Mouse (Mus musculus) neural tube, embryonic 15.5 days (tissue): Measurements from ENCODE around the gene Cd63. TPM values are rescaled to one million over a fixed set of nuclear protein-coding genes. Genes with fewer than 3 reads are reported as not detected.
A peak's percentile ranks its signal among the peaks of the same experiment; 100 is the strongest.

Source experiments
- ATAC-seq: fragments of 200-750 bp; cut with Nextera tagmentation; 2 replicates; pipeline ENCODE4 v1.8.0; 2017; ENCODE audit warnings: mild to moderate bottlenecking, moderate TSS enrichment, moderate library complexity; ENCODE audit not compliant: low FRiP score
- H3K27ac ChIP-seq: fragments of 300-500 bp; sonication (generic); replicated peaks from 2 replicates; pipeline ENCODE4 v1.5.1; 2015; ENCODE audit warnings: mild to moderate bottlenecking, inconsistent platforms
- H3K27me3 ChIP-seq: fragments of 300-500 bp; sonication (generic); replicated peaks from 2 replicates; pipeline ENCODE4 v1.6.1; 2015; ENCODE audit warnings: inconsistent platforms
- H3K36me3 ChIP-seq: fragments of 300-500 bp; sonication (generic); 2 replicates; pipeline ENCODE4 v1.6.1; 2015; ENCODE audit warnings: inconsistent platforms
- H3K4me1 ChIP-seq: fragments of 300-500 bp; sonication (generic); 2 replicates; pipeline ENCODE4 v1.6.1; 2015; ENCODE audit warnings: inconsistent platforms
- H3K4me2 ChIP-seq: fragments of 300-500 bp; sonication (generic); 2 replicates; pipeline ENCODE4 v1.6.1; 2015; ENCODE audit warnings: inconsistent platforms, mild to moderate bottlenecking, moderate library complexity
- H3K4me3 ChIP-seq: fragments of 300-500 bp; sonication (generic); replicated peaks from 2 replicates; pipeline ENCODE4 v1.5.1; 2015; ENCODE audit warnings: mild to moderate bottlenecking, inconsistent platforms
- H3K9ac ChIP-seq: fragments of 300-500 bp; sonication (generic); replicated peaks from 2 replicates; pipeline ENCODE4 v1.6.1; 2015; ENCODE audit warnings: mild to moderate bottlenecking, inconsistent platforms
- H3K9me3 ChIP-seq: fragments of 300-500 bp; sonication (generic); replicated peaks from 2 replicates; pipeline ENCODE4 v1.6.1; 2016; ENCODE audit warnings: inconsistent platforms
- WGBS: fragments of 180-500 bp; shearing (Covaris S2); methylation state at CpG from one replicate; pipeline ENCODE4 v1.1.7; 2015; ENCODE audit warnings: mixed read lengths; 5-methylcytosine and 5-hydroxymethylcytosine counted together
- polyA plus RNA-seq: library from polyadenylated mRNA; unstranded; fragments of >200 nt; fragmentation: Nextera tagmentation; extraction: Ambion mirVana; gene quantifications from 2 replicates; pipeline ENCODE4 v1.2.1, GENCODE M21; 2015

Gene Cd63
- polyA plus RNA-seq, 1 experiment from 2014 or later: 254 TPM

GRCm38 (mm10) chr10:128918246-128918645, 17.5 kb downstream of the Cd63 start:
- Histone ChIP-seq H3K4me2 (no peak overlapping the region), H3K9ac (no peak overlapping the region; the same call in 1 of the 2 replicates), H3K36me3 (peaks cover 6% of the 10 kb centered on the region; the same call in 1 of the 2 replicates), H3K27ac (peak overlapping the region; percentile 70), H3K4me3 (no peak overlapping the region), H3K4me1 (peaks cover 54% of the 10 kb centered on the region), H3K27me3 (no peaks in the 10 kb centered on the region), H3K9me3 (no peaks in the 10 kb centered on the region)
- no peak for ATAC-seq
- 70% methylated on average over 7 of the region's 7 CpGs for WGBS

- Histone ChIP-seq H3K36me3 (peaks cover 6% of the 10 kb centered on the region; the same call in 1 of the 2 replicates), H3K4me1 (peaks cover 56% of the 10 kb centered on the region), H3K9ac (no peak overlapping the region; the same call in 1 of the 2 replicates), H3K27me3 (no peaks in the 10 kb centered on the region), H3K4me3 (no peak overlapping the region), H3K4me2 (0 out of 2 replicates have a peak overlapping the region, but pooled peaks have one; percentile 11), H3K9me3 (no peaks in the 10 kb centered on the region), H3K27ac (peak overlapping the region; percentile 70)
- 14% methylated on average over 6 of the region's 6 CpGs for WGBS
- peak; percentile 6; the same call in 1 of the 2 replicates for ATAC-seq
These were observed 18.4 kb downstream of the Cd63 start for GRCm38 (mm10) chr10:128919203-128919631.

GRCm38 (mm10) chr10:128919966-128920365, 19.2 kb downstream of the Cd63 start:
- Histone ChIP-seq H3K9ac (no peak overlapping the region), H3K27ac (peak overlapping the region; percentile 70), H3K4me3 (no peak overlapping the region), H3K9me3 (no peaks in the 10 kb centered on the region), H3K4me1 (peaks cover 57% of the 10 kb centered on the region), H3K36me3 (peaks cover 6% of the 10 kb centered on the region; the same call in 1 of the 2 replicates), H3K4me2 (no peak overlapping the region), H3K27me3 (no peaks in the 10 kb centered on the region)
- ATAC-seq: no peak
- WGBS: 86% methylated on average over 7 of the region's 7 CpGs

- no peak overlapping the region for H3K4me2 ChIP-seq
- H3K4me3 ChIP-seq: no peak overlapping the region
- peak overlapping the region; percentile 70 for H3K27ac ChIP-seq
- H3K9ac ChIP-seq: no peak overlapping the region
- peaks cover 57% of the 10 kb centered on the region for H3K4me1 ChIP-seq
- 78% methylated on average over 3 of the region's 3 CpGs for WGBS
- peaks cover 6% of the 10 kb centered on the region; the same call in 1 of the 2 replicates for H3K36me3 ChIP-seq
- H3K27me3 ChIP-seq: no peaks in the 10 kb centered on the region
- ATAC-seq: no peak
- H3K9me3 ChIP-seq: no peaks in the 10 kb centered on the region
These were observed 20.0 kb downstream of the Cd63 start for GRCm38 (mm10) chr10:128920736-128921161.

- 79% methylated on average over 1 of the region's 1 CpGs for WGBS
- Histone ChIP-seq H3K9me3 (no peaks in the 10 kb centered on the region), H3K27ac (no peak overlapping the region), H3K4me3 (no peak overlapping the region), H3K27me3 (no peaks in the 10 kb centered on the region), H3K9ac (no peak overlapping the region), H3K4me2 (no peak overlapping the region), H3K36me3 (peaks cover 6% of the 10 kb centered on the region; the same call in 1 of the 2 replicates), H3K4me1 (peaks cover 57% of the 10 kb centered on the region)
- no peak for ATAC-seq
These were observed 20.5 kb downstream of the Cd63 start for GRCm38 (mm10) chr10:128921251-128921650.

GRCm38 (mm10) chr10:128921883-128922821, 21.4 kb downstream of the Cd63 start:
- ATAC-seq: no peak
- Histone ChIP-seq H3K27me3 (no peaks in the 10 kb centered on the region), H3K9ac (peak overlapping the region; percentile 96), H3K4me1 (peaks cover 57% of the 10 kb centered on the region), H3K36me3 (no peaks in the 10 kb centered on the region), H3K9me3 (no peaks in the 10 kb centered on the region), H3K4me2 (peak overlapping the region; percentile 78), H3K27ac (peak overlapping the region; percentile 97), H3K4me3 (peak overlapping the region; percentile 98)
- WGBS: 74% methylated on average over 16 of the region's 16 CpGs

GRCm38 (mm10) chr10:128922822-128923012, 21.9 kb downstream of the Cd63 start, which contains the start of gene Rdh5:
Gene Rdh5 (minus strand): TSS chr10:128922888.
- no peaks in the 10 kb centered on the region for H3K9me3 ChIP-seq
- H3K27ac ChIP-seq: peak within 1 kb of the TSS; percentile 97
- peak within 1 kb of the TSS; percentile 96 for H3K9ac ChIP-seq
- H3K4me3 ChIP-seq: peak within 1 kb of the TSS; percentile 98
- no peaks in the 10 kb centered on the region for H3K36me3 ChIP-seq
- no peak for ATAC-seq
- WGBS: 22% methylated on average over 1 of the region's 1 CpGs
- H3K4me1 ChIP-seq: peaks cover 56% of the 10 kb centered on the region
- 0 out of 2 replicates have a peak, but pooled peaks cover under 1% of the 10 kb centered on the region for H3K27me3 ChIP-seq
- H3K4me2 ChIP-seq: peak within 1 kb of the TSS; percentile 78

GRCm38 (mm10) chr10:128923013-128923691, 22.4 kb downstream of the Cd63 start:
- H3K4me1 ChIP-seq: peaks cover 54% of the 10 kb centered on the region
- peaks cover 3% of the 10 kb centered on the region; the same call in 1 of the 2 replicates for H3K27me3 ChIP-seq

GRCm38 (mm10) chr10:128923935-128924334, 23.1 kb downstream of the Cd63 start, which contains the start of gene Bloc1s1:
Gene Bloc1s1 (minus strand): TSS chr10:128924035.
- Histone ChIP-seq H3K27ac (peak within 1 kb of the TSS; percentile 97), H3K9ac (peak within 1 kb of the TSS; percentile 96), H3K4me2 (peak within 1 kb of the TSS; percentile 78), H3K9me3 (no peaks in the 10 kb centered on the region), H3K4me3 (peak within 1 kb of the TSS; percentile 98), H3K4me1 (peaks cover 46% of the 10 kb centered on the region), H3K27me3 (peaks cover 3% of the 10 kb centered on the region; the same call in 1 of the 2 replicates), H3K36me3 (no peaks in the 10 kb centered on the region)
- WGBS: 59% methylated on average over 9 of the region's 9 CpGs
- ATAC-seq: no peak

More at GRCm38 (mm10) chr10:128923013-128923691, 22.4 kb downstream of the Cd63 start:
- H3K36me3 ChIP-seq: no peaks in the 10 kb centered on the region
- H3K9ac ChIP-seq: peak overlapping the region; percentile 96
- H3K27ac ChIP-seq: peak overlapping the region; percentile 97
- H3K4me3 ChIP-seq: peak overlapping the region; percentile 98
- peak overlapping the region; percentile 78 for H3K4me2 ChIP-seq
- peak; percentile 93 for ATAC-seq
- H3K9me3 ChIP-seq: no peaks in the 10 kb centered on the region
- under 1% methylated on average over 39 of the region's 42 CpGs for WGBS

- WGBS: 30% methylated on average over 4 of the region's 4 CpGs
- Histone ChIP-seq H3K27ac (peak overlapping the region; percentile 30; the same call in 1 of the 2 replicates), H3K36me3 (no peaks in the 10 kb centered on the region), H3K9ac (no peak overlapping the region), H3K27me3 (peaks cover 32% of the 10 kb centered on the region), H3K9me3 (no peaks in the 10 kb centered on the region), H3K4me1 (peaks cover 14% of the 10 kb centered on the region), H3K4me2 (no peak overlapping the region), H3K4me3 (no peak overlapping the region)
- no peak for ATAC-seq
These were observed 27.6 kb downstream of the Cd63 start for GRCm38 (mm10) chr10:128928356-128928755.

- Histone ChIP-seq H3K27ac (no peak overlapping the region), H3K9me3 (no peaks in the 10 kb centered on the region), H3K36me3 (no peaks in the 10 kb centered on the region), H3K4me1 (peaks cover 19% of the 10 kb centered on the region), H3K4me3 (no peak overlapping the region), H3K4me2 (no peak overlapping the region), H3K9ac (no peak overlapping the region), H3K27me3 (peaks cover 41% of the 10 kb centered on the region)
- ATAC-seq: no peak
- WGBS: 60% methylated on average over 7 of the region's 7 CpGs
These were observed 29.0 kb downstream of the Cd63 start for GRCm38 (mm10) chr10:128929638-128930378.
